Mouse (Mus musculus): Measurements from ENCODE around the gene Podxl2. TPM values are rescaled to one million over a fixed set of nuclear protein-coding genes. Genes with fewer than 3 reads are reported as not detected.

Podxl2 gene
- polyA plus RNA-seq, 2 experiments from 2014 or later: 0.32 TPM; not detected in 1

DNA sequence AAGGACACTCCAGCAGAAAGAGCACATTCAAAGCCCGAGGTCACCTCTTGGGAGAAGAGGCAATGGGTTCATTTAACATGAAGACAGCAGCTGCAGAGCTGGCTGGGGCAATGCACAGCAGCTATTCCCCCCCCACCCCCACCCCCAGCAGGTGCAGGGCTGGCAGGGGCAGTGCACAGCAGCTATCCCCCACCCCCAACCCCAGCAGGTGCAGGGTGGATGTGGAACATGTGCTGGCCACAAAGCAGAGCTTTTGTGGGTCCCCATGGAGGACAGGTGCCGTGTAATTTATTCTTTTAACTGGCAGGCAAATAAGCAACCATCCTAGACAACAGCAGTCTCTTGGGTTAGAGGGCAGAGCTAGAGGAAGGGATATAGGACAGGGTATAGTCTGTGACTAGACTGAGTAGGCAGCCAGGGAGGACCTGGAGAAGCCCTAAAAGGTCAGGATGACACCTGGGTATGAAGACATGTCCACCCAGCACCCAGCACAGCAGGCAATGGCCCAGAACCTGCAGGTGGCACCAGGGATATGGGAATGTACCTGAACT is 11.6 kb upstream of the Podxl2 start:
- no peak for ATAC-seq

DNA sequence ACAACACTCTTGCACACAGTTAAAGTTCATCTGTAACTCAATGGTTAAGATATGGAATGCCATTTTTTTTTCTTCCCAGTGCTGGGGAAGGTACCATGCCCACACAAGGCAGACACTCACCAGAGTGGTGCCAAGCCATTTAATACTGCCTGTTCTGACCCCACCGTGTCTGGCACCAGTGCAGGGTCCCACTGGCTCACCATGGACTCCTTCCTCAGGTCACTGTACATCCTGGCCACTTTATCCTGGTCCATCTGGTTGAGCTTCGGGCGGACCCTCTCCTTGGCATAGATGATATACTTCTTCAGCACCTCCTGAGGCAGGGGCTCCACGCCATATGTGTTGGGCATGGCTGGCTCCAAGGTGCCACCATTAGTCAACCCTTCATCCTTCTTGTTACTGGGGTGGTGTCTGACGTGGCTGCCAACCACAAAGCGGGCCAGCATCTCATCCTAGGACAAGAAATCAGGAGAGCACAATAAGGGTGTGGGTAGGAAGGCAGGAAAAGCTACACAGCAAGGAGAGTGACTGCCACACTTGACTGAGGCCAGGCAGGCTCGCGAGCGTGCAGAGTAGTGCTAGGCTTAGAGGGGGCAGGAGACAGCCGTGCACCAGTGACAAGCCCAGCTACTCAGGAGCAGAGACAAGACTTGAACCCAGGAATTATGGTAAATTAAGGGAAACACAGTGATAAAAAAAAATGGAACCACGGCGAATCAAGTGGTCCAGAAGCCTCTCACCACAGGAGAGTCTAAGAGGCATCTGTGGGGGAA is 11.0 kb upstream of the Podxl2 start:
- no peak for ATAC-seq

DNA sequence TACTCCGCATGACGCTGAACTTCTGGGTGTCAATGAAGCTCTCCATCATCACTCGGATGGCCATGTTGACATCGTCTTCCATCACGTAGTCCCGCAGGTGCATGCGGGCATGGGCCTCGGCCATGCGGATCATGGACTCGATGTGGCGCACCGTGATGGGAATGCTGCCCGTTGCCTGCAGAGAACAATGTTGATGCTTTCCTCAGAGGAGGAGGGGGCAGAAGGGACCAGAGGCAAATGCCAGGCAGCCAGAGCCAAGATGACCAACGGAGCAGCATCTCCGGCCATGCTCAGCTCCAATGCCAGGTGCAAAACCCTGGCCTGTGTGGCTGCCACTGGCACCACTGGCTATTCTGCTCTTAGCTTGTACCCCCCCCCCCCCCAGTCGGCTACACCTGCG is 9.8 kb upstream of the Podxl2 start:
- no peak for ATAC-seq

DNA sequence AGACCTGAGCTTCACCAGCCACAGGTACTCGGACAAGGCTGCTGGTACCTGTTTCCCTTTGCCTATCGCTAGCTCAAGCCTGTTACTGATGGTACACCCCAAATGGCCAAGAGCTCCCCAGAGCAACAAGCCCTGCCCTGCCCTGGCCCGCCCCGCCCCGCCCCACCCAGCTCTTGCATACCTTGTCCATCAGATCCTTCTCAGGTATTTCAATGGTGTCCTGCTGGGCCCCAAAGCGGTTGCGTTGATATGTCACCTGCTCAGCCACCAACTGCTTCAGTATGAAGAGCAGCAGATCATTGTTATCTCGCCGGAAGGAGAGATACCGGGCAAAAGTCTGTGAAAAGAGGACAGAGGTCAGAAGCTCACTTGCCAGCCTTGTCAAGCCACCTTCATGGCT is 9.4 kb upstream of the Podxl2 start:
- no peak for ATAC-seq

DNA sequence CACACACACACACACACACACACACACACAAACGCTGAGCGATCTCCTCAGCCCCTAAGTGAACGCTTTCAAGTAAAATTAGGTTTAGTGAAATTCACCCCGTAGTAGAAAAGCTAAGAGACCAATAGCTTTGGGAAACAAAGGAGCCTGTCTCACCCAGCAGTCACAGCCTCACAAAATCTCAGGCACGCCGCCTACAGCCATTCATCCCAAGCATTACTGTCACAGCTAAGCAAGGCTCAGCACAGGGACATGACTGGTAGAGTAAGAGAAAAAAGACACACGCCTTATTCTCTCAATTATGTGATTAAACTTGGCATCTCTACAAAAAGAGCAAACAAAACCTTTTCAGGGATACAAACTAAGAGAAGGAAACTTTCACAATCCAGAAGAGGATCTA is 6.5 kb upstream of the Podxl2 start:
- no peak for ATAC-seq

DNA sequence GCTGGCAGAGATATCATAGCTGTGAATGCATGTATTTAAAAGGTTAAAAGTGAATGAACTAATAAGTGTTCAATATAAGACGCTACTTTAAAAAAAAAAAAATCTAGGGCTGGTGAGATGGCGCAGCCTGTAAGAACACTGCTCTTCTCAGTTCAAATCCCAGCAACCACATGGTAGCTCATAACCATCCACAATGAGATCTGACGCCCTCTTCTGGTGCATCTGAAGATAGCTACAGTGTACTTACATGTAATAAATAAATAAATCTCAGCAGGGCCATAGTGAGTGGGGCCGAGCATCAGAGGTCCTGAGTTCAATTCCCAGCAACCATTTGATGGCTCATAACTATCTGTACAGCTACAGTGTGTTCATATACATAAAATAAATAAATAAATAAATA is 4.6 kb upstream of the Podxl2 start:
- ATAC-seq: no peak

DNA sequence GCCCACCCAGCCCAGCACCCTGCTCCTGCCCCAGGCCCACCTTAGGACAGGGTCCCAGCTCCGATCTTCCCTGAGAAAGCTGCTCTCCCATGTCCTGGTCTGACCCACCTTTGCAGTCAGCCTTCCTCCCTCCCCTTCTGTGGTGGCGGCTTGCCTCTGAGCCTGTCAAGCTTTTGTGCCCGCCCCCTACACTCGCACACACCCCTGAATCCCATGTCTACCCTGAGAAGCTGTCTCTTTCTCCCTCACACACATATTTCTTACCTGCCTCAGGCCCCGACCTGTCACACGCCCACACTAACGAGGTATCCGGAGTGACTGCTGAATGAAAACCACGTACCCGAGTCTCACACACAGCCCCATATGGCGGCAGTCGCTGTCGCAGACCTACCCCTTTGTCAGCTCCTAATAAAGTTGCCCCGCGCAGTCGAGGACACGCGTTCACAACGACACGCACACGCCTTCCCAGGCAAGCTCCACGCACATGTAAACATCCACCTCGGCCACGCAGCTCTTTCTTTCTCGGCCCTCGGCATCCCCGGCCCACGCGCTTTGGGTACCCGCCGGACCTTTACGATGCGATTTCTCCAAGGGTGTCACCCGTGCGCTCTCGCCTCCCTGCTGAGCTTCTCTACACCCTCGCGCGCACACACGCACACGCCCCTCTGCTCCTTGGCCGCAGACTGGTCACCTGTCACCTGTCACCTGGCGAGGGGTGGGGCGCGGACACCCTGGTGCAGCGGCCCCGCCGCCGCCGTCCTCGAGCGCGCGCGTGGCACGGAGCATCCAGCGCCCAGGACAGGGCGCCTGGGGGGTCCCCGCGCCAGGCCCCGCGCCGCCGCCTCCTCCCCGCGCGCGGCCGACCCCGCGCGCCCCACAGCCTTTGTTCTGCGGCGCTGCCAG is 628 bp downstream of the Podxl2 start:
- no peak for ATAC-seq

- ATAC-seq: no peak
These were observed 2.0 kb downstream of the Podxl2 start for GRCm38 (mm10) chr6:88872811-88873210.

- ATAC-seq: no peak
These were observed 3.3 kb downstream of the Podxl2 start for GRCm38 (mm10) chr6:88871546-88871945.

- ATAC-seq: no peak
These were observed 4.2 kb downstream of the Podxl2 start for GRCm38 (mm10) chr6:88870594-88870993.

GRCm38 (mm10) chr6:88869459-88869858 is 5.4 kb downstream of the Podxl2 start:
- ATAC-seq: no peak

DNA sequence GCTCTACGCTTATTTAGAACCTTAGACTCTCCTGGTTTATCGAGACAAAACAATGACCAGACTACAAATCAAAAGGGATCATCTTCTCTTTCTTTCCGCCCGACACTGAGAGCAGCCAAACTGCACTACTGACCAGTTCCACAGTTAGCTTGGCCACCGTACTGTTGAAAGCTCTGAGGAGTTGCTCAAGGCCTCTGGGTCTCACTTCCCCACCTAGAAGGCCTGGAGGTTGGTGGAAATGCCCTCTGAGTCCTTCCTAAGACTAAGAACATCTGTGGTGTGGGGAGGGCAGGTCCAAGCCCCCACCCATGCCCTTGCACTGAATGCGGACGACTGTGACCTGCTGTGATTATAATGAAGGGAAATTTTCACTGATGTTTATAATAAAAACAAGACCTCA is 9.1 kb downstream of the Podxl2 start:
- no peak for ATAC-seq

DNA sequence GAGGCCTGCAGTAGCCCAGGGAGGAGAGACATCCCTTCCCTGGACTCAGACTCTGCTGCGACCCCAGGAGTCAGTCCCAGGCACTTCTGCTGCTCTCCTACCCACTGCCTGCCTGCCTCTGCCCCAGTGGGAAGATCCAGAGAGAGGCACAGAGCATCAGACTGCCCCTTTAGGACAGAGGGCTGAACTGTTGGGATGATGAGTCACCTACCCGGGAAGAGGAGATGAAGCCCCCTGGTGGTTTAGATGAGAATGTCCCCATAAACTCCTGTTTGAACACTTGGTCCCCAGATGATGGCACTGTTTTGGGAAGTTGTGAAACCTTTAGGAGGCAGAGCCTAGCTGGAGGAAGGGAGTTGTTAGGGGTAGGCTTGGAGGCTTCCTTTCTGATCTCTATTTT is 13.9 kb downstream of the Podxl2 start:
- ATAC-seq: peak; percentile 51

DNA sequence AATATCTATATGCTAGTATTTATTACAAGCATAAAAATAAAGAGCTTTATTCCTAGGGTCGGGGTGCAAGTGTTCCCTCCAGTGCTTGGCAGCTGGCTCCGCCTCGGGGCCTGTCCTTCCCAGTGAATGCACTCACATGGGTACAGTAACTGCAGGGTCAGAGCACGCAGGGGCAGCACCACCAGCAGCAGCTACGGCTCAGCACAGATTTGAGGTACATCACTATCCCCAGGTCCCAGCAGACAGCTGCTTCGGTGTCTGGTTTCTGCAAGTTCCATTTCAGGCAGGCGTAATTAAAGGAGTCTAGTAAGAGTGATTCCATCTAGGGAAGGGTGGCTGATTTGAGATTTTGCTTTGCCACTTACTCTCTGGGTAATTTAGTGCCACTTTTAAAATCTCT is 16.5 kb downstream of the Podxl2 start:
- ATAC-seq: no peak

DNA sequence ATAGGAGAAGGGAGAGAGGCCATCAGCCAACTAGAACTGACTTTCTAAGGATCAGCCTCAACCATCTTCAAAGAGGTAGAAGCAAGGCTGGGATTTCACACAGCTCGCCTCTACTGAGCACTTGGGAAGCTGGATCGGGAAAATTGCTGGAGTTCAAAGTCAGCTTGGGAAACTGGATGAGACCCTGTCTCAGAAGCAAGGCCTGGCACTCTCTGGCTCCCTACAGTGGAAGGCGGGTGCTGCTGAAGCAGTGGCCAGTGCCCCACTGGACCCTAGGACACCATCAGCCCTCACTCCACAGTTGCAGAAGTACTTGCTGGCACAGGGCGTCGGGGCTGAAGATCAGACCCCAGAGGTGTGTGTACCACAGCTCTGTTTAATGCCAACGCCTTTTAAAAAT is 17.0 kb downstream of the Podxl2 start:
- ATAC-seq: no peak

- no peak for ATAC-seq
These were observed 17.6 kb downstream of the Podxl2 start for GRCm38 (mm10) chr6:88857249-88857648.

DNA sequence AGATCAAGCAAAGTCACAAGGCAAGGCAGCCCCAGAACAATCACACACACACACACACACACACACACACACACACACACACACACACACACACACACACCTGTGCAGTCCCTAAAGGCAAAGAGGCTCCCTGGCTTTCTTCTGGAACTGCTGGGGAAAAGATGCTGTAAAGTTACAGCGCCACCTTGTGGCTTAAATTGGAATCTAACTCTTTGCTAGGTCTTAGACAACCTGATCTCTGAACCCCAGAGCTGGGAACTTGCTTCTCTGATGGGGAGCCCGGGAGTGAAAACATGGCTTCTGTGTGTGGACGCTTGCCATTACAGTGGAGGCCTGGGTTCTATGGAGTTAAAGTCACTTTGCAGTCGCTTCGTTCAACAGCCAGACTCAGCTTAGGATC is 19.2 kb downstream of the Podxl2 start:
- peak; percentile 49 for ATAC-seq

GRCm38 (mm10) chr6:88854509-88854908 is 20.3 kb downstream of the Podxl2 start:
- ATAC-seq: no peak

- ATAC-seq: no peak
These were observed 24.8 kb downstream of the Podxl2 start for GRCm38 (mm10) chr6:88850034-88850433.

DNA sequence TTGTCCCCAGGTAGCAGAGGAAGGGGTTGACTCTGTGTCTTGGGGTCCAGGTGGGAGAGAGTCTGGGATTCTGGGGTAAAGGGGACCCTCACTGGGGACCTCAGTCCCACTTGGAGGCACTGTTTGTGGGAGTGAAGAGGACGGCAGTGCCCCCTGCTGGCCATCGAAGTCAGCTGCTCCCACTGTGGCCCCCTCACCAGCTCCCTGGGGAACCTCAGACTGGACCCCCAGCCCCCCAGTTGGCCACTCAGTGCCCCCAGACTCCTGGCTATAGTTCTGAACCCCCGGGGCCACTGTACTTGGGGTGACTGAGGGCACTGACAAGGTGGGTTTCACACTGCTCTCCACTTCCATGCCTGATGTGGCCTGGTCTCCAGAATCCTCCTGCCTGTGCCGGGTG is 25.6 kb downstream of the Podxl2 start:
- ATAC-seq: no peak

DNA sequence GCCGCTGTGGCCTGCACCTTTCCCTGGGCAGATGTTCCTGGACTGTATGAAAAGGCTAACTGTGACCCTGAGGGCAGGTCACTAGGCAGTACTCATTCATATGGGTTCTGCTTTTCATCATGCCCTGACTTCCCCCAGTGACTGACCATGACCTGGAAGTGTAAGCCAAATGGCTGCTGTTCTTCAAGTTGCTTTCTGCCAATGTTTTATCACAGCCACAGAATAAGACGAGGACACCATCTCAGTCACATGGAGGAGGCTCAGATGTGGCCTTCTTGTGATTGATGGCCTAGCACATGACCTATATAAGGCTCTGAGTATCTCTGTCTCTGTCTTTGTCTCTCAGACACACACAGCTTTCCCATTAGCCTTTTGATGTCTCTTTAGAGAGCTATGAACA is 27.3 kb downstream of the Podxl2 start:
- no peak for ATAC-seq

GRCm38 (mm10) chr6:88844901-88845565 is 29.8 kb downstream of the Podxl2 start:
- no peak for ATAC-seq

Measured in CD4-positive, CD25-positive, alpha-beta regulatory T cell, adult 4 months (primary cell).